Mouse (Mus musculus) leukemia stem cell, adult 10-12 weeks (primary cell): Measurements from ENCODE around the gene D6Wsu163e. TPM values are rescaled to one million over a fixed set of nuclear protein-coding genes. Genes with fewer than 3 reads are reported as not detected.

Experiments
- polyA plus RNA-seq: library from polyadenylated mRNA; stranded (reverse); fragments of >175 nt; gene quantifications from 2 replicates; pipeline ENCODE4 v1.2.3, GENCODE M21; 2012; ENCODE audit warnings: low replicate concordance

D6Wsu163e gene
- polyA plus RNA-seq, result 1.3 and 3.1 TPM in 2 replicates

GRCm38 (mm10) chr6:126939487-126940171, at the start of gene D6Wsu163e, which contains the start of gene Rad51ap1:
Gene D6Wsu163e (plus strand): TSS chr6:126939962.
Gene Rad51ap1 (minus strand): TSS chr6:126939587.

GRCm38 (mm10) chr6:126921111-126921881, 18.5 kb upstream of the D6Wsu163e start, which contains the start of gene Dyrk4:
Gene Dyrk4 (minus strand): TSS chr6:126921839.

GRCm38 (mm10) chr6:127014906-127015770, 75.4 kb downstream of the D6Wsu163e start, which contains the start of gene Fgf6:
Gene Fgf6 (plus strand): TSS chr6:127015586.

Other genes with a start within 250 kb of the D6Wsu163e start
- not detected in 2 replicates for gene Kcna6, start 199.3 kb upstream of the D6Wsu163e start, polyA plus RNA-seq
- gene Ndufa9, start 90.8 kb upstream of the D6Wsu163e start, polyA plus RNA-seq, result 2.5 and 7.1 TPM in 2 replicates
- not detected in 2 replicates for gene Akap3, start 86.9 kb upstream of the D6Wsu163e start, polyA plus RNA-seq
- not detected in 2 replicates for gene Dyrk4, start 18.1 kb upstream of the D6Wsu163e start, polyA plus RNA-seq
- gene Rad51ap1, start 375 bp upstream of the D6Wsu163e start, polyA plus RNA-seq, result 5.4 and 69.7 TPM in 2 replicates
- gene Fgf6, start 75.6 kb downstream of the D6Wsu163e start, polyA plus RNA-seq, result not detected in 2 replicates
- gene Fgf23, start 132.9 kb downstream of the D6Wsu163e start, polyA plus RNA-seq, result 0.19 and 3.0 TPM in 2 replicates
- gene Tigar, start 169.6 kb downstream of the D6Wsu163e start, polyA plus RNA-seq, result 0.37 and 0.40 TPM in 2 replicates
- 95.8 and 607 TPM in 2 replicates for gene Ccnd2, start 212.2 kb downstream of the D6Wsu163e start, polyA plus RNA-seq